ENCODE assay signal across 8 mouse cellular contexts in genomic region chr2:117180250-117180885, GRCm38 (mm10). TPM values are rescaled to one million over a fixed set of nuclear protein-coding genes. Genes with fewer than 3 reads are reported as not detected.
A peak's percentile ranks its signal among the peaks of the same experiment; 100 is the strongest.
DNase-seq lines count a peak whose midpoint lies in the region; ATAC-seq lines count a peak whose summit lies in the region.

No protein-coding gene starts in this region.

- peak; percentile 49 to 72 for DNase-seq in CD8-positive naive resting alpha-beta T cell, adult 2 months (ENCODE audit: low read depth in 2 of 2, low spot score in 2 of 2)
- peak; percentile 51 for DNase-seq in brain, embryonic 18.5 days (ENCODE audit: low read depth, low spot score)
- peak; percentile 46 for DNase-seq in fibroblast of lung, adult 2 months (ENCODE audit: low read depth)
- DNase-seq in heart, postnatal 25 days (ENCODE audit: low spot score): peak; percentile 35
- DNase-seq in large intestine, adult 2 months (ENCODE audit: low read depth, low spot score): peak; percentile 40
- DNase-seq in lung, adult 18-20 months: peak; percentile 72 to 76
- DNase-seq in testis, postnatal 10 days (ENCODE audit: low spot score): peak; percentile 90

- 39% methylated on average over 7 of the region's 7 CpGs for WGBS in large intestine, adult 2 months

- ATAC-seq in neutrophil, adult 5-6 weeks (ENCODE audit: extremely low read depth, insufficient number of reproducible peaks, low FRiP score, poor library complexity, severe bottlenecking): peak; percentile 92

- intact Hi-C loops in heart, postnatal 25 days (cut with DNase I): loop anchor here (1.0 to 2.0 kb wide), 3 partner anchors 50 to 280 kb away; partner anchors contain the start of gene Spred1

RNA-seq across cellular contexts. Expression of gene Spred1, which starts 59.2 kb away (rescaled TPM):
- 10 to 100 TPM; 17.1 to 17.6 TPM for total RNA-seq in heart, postnatal 25 days (2021)
- polyA plus RNA-seq in large intestine, adult 2 months (2012; rRNA removed): 1.8 and 2.5 TPM in 2 replicates
- 3.4 and 3.6 TPM in 2 replicates for total RNA-seq in neutrophil, adult 5-6 weeks (2017)

Comparison
In these comparisons a context has a peak if more than half of its experiments do, and no peak if none do; other contexts are left out.
1. Peak in every context shown above with its lines: DNase-seq and ATAC-seq.
2. DNase-seq: peak in every context shown above with its lines; median percentile 90 in testis, postnatal 10 days; 74 in lung, adult 18-20 months; 60 in CD8-positive naive resting alpha-beta T cell, adult 2 months; 51 in brain, embryonic 18.5 days; 46 in fibroblast of lung, adult 2 months; 40 in large intestine, adult 2 months; 35 in heart, postnatal 25 days.